Mouse (Mus musculus) hindbrain, embryonic 15.5 days (tissue): ENCODE results near the gene Olfr788. TPM values are rescaled to one million over a fixed set of nuclear protein-coding genes. Genes with fewer than 3 reads are reported as not detected.

ENCODE experiments used
- ATAC-seq: fragments of 200-750 bp; cut with Nextera tagmentation; 2 replicates; pipeline ENCODE4 v1.8.0; 2017; ENCODE audit warnings: low read depth, moderate number of reproducible peaks, moderate TSS enrichment; ENCODE audit not compliant: low FRiP score
- H3K27ac ChIP-seq: fragments of 300-500 bp; sonication (generic); replicated peaks from 2 replicates; pipeline ENCODE4 v1.5.1; 2015; ENCODE audit warnings: mild to moderate bottlenecking, inconsistent platforms
- H3K27me3 ChIP-seq: fragments of 300-500 bp; sonication (generic); 2 replicates; pipeline ENCODE4 v1.6.1; 2015; ENCODE audit warnings: control low read depth, inconsistent platforms
- H3K36me3 ChIP-seq: fragments of 300-500 bp; sonication (generic); 2 replicates; pipeline ENCODE4 v1.6.1; 2015; ENCODE audit warnings: control low read depth, inconsistent platforms
- H3K4me1 ChIP-seq: fragments of 300-500 bp; sonication (generic); replicated peaks from 2 replicates; pipeline ENCODE4 v1.6.1; 2015; ENCODE audit warnings: control low read depth, inconsistent platforms
- H3K4me2 ChIP-seq: fragments of 300-500 bp; sonication (generic); 2 replicates; pipeline ENCODE4 v1.6.1; 2015; ENCODE audit warnings: moderate library complexity, mild to moderate bottlenecking, inconsistent platforms
- H3K4me3 ChIP-seq: fragments of 300-500 bp; sonication (generic); 2 replicates; pipeline ENCODE4 v1.5.1; 2015; ENCODE audit warnings: mild to moderate bottlenecking, inconsistent platforms
- H3K9ac ChIP-seq: fragments of 300-500 bp; sonication (generic); 2 replicates; pipeline ENCODE4 v1.6.1; 2015; ENCODE audit warnings: inconsistent platforms
- H3K9me3 ChIP-seq: fragments of 300-500 bp; sonication (generic); 2 replicates; pipeline ENCODE4 v1.6.1; 2016; ENCODE audit warnings: control low read depth, inconsistent platforms
- WGBS: fragments of 180-500 bp; shearing (Covaris S2); methylation state at CpG from one replicate; pipeline ENCODE4 v1.1.7; 2015; 5-methylcytosine and 5-hydroxymethylcytosine counted together
- polyA plus RNA-seq: library from polyadenylated mRNA; unstranded; fragments of >200 nt; fragmentation: Nextera tagmentation; extraction: Ambion mirVana; gene quantifications from 2 replicates; pipeline ENCODE4 v1.2.1, GENCODE M21; 2015

The Olfr788 gene
- polyA plus RNA-seq, result not detected in 2 replicates

DNA sequence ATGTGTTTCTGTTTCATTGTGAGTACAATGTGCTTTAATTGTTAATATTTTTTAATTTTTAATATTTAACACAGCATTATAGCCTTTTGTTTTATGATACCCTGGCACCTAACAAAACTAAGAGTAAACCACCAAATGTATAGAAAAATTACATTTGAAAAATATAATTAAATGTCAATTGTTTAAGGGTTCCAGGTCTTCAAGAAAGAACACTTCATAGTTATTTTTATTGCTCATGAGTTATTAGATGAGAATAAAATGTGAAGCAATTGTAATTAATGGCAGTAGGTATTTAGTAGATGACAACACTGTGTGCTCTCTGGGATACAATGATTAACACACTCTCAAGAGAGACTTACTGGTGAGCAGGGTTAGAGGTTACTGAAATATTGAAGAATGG is at the start of gene Olfr788:
Gene Olfr788 (plus strand): TSS at position 301 of the 400 bp plus-strand sequence.
- Histone ChIP-seq H3K4me2 (no peak within 1 kb of the TSS), H3K36me3 (no peaks in the 10 kb centered on the region), H3K27me3 (no peaks in the 10 kb centered on the region)

DNA sequence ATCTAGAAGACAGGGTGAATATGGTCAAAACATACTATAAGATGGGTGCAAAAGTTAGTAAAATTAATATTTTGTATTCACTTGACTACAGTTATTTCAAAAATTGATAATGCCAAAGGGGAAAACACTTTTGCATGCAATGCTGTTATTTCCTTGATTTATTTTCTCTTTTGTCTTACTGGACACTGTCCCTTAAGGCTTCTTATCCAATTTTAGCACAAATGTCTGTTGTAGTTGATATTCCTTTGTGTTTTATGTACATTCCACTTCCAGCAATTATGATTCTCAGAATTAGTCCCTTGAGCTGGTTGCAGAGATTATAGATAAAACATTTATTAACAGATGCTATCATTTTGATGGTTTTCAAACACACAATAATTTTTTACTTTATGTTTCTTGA is 43.8 kb upstream of the Olfr788 start, which contains the start of gene Olfr786:
Gene Olfr786 (plus strand): TSS at position 301 of the 400 bp plus-strand sequence.
- Histone ChIP-seq H3K36me3 (no peaks in the 10 kb centered on the region), H3K9ac (no peak within 1 kb of the TSS), H3K27me3 (no peaks in the 10 kb centered on the region), H3K9me3 (no peaks in the 10 kb centered on the region), H3K4me2 (no peak within 1 kb of the TSS), H3K4me1 (no peaks in the 10 kb centered on the region), H3K4me3 (no peak within 1 kb of the TSS), H3K27ac (no peak within 1 kb of the TSS)
- ATAC-seq, result no peak

More for the DNA sequence above, at the start of gene Olfr788:
- H3K9me3 ChIP-seq, result no peaks in the 10 kb centered on the region
- no peaks in the 10 kb centered on the region for H3K4me1 ChIP-seq
- no peak for ATAC-seq
- no peak within 1 kb of the TSS for H3K9ac ChIP-seq
- no peak within 1 kb of the TSS for H3K4me3 ChIP-seq
- H3K27ac ChIP-seq, result no peak within 1 kb of the TSS

DNA sequence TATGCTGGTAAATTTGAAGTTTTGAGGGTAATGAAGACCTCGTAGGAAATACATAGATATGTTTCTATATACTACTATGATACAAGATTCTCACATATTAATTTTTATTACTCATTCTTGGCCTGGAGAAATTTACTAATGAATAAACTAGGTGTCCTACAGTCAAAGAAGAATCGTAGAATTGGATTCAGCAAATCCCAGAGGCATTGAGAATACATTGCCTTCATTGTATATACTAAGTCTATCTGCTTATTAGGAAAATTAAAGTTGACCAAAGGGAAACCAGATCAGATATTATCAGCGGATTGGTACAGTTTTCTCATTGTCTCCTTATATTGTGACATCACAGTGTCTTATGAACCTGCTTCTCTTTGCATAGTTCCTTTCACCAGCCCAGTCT is 9.2 kb upstream of the Olfr788 start, which contains the start of gene Olfr787:
Gene Olfr787 (plus strand): TSS at position 301 of the 400 bp plus-strand sequence.
- H3K27me3 ChIP-seq, result no peaks in the 10 kb centered on the region
- no peak within 1 kb of the TSS for H3K9ac ChIP-seq
- no peaks in the 10 kb centered on the region for H3K9me3 ChIP-seq
- H3K36me3 ChIP-seq, result no peaks in the 10 kb centered on the region
- no peaks in the 10 kb centered on the region for H3K4me1 ChIP-seq
- H3K27ac ChIP-seq, result no peak within 1 kb of the TSS
- ATAC-seq, result no peak
- H3K4me3 ChIP-seq, result no peak within 1 kb of the TSS
- H3K4me2 ChIP-seq, result no peak within 1 kb of the TSS
- WGBS, result 87% methylated on average over 3 of the region's 3 CpGs

DNA sequence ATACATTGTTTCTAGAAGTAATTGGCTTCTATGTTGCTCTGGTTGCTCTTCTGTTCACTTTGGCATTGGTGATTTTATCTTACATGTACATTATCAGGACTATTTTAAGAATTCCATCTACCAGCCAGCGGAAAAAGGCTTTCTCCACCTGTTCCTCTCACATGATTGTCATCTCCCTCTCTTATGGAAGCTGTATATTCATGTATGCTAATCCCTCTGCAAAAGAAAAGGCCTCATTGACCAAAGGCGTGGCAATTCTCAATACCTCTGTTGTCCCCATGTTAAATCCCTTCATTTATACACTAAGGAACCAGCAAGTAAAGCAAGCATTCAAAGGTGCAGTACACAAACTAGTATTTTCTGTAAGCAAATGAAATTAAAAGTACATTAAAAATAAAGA is 2.5 kb downstream of the Olfr788 start:
- H3K27ac ChIP-seq, result no peak overlapping the region
- H3K4me2 ChIP-seq, result no peak overlapping the region
- H3K4me1 ChIP-seq, result no peaks in the 10 kb centered on the region
- H3K36me3 ChIP-seq, result no peaks in the 10 kb centered on the region
- ATAC-seq, result no peak
- H3K9me3 ChIP-seq, result no peaks in the 10 kb centered on the region
- H3K4me3 ChIP-seq, result no peak overlapping the region
- no peak overlapping the region for H3K9ac ChIP-seq
- no peaks in the 10 kb centered on the region for H3K27me3 ChIP-seq
- 71% methylated on average over 2 of the region's 2 CpGs for WGBS

DNA sequence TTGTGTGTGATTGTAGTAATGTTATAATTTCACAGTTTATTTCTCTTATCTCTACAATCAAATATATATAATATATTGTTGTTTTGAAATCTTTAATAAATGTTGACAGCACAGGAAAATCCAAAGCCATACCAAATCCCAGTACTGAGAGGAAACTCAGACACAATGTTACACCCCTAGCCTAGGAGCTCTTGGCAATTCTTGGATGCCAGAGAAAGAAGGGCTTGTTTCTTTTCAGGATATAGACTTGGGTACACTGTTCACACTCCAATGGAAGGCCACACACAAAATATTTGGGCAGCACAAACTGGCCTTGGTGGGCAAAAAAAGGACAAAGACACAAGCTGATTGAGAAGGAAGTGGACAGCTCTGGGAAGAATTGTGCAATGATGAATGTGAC is 2.9 kb downstream of the Olfr788 start:
- Histone ChIP-seq H3K4me1 (no peaks in the 10 kb centered on the region), H3K27ac (no peak overlapping the region), H3K9ac (no peak overlapping the region), H3K4me2 (no peak overlapping the region), H3K36me3 (no peaks in the 10 kb centered on the region), H3K27me3 (no peaks in the 10 kb centered on the region), H3K4me3 (no peak overlapping the region), H3K9me3 (no peaks in the 10 kb centered on the region)
- no peak for ATAC-seq

DNA sequence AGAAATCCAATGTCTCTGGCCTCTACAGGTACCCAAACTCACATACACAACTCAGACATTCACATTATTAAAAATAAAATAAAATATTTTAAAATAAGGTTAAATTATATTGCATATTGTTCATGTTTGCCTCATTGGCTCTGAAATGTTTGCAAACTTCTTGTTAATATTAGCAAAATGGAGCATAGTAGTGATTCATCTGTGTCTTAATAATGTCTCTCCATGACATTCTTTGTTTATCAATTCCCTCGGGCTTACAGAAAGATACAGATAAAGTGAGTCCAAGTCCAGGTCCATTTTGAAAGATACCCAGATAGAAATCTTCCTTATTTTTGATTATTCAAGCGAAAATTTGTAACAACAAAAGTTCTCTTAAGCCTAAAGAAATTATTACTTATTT is 13.7 kb downstream of the Olfr788 start, which contains the start of gene Olfr789:
Gene Olfr789 (plus strand): TSS at position 301 of the 400 bp plus-strand sequence.
- Histone ChIP-seq H3K27me3 (no peaks in the 10 kb centered on the region), H3K36me3 (no peaks in the 10 kb centered on the region), H3K27ac (no peak within 1 kb of the TSS), H3K9ac (no peak within 1 kb of the TSS), H3K9me3 (no peaks in the 10 kb centered on the region), H3K4me3 (no peak within 1 kb of the TSS), H3K4me2 (no peak within 1 kb of the TSS), H3K4me1 (no peaks in the 10 kb centered on the region)
- 72% methylated on average over 2 of the region's 2 CpGs for WGBS
- no peak for ATAC-seq

DNA sequence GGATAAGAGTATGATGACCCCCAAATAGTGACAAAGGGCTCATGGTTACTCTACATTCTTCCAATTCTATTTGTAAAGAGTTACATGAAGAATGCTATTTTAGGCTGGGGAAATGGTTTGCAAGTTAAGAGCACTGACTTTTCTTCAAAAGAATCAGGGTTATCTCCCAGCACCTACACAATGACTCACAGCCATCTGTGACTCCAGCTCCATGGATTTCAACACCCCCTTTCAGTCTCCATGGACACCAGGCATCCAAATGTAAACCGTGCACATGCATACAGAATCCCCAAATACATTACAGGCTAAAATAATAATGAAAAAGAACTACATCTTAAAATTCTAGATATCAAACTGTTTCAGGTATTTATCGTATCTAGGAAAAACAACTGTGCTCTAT is 19.3 kb downstream of the Olfr788 start:
- no peak overlapping the region for H3K4me2 ChIP-seq
- H3K4me3 ChIP-seq, result no peak overlapping the region
- 87% methylated on average over 2 of the region's 2 CpGs for WGBS
- H3K36me3 ChIP-seq, result no peaks in the 10 kb centered on the region
- no peaks in the 10 kb centered on the region for H3K27me3 ChIP-seq
- ATAC-seq, result no peak
- H3K27ac ChIP-seq, result no peak overlapping the region
- no peaks in the 10 kb centered on the region for H3K4me1 ChIP-seq
- no peaks in the 10 kb centered on the region for H3K9me3 ChIP-seq
- no peak overlapping the region for H3K9ac ChIP-seq

DNA sequence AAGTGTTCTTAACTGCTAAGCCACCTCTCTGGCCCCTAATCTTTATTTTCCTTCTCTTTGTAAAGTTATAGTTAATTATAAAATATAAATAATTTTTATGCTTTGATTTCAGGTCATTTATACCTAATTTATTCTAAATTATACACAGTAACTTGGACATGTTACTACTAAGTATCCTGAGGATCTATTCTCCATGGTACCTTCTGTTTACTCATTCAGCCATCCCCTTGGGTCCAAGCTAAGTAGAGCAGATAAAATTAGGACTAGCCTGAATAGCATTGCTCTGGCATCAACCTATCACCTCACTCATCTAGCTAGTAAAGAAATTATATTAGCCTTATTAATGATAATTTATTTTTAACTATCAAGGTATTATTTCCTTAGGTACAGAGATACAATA is 27.4 kb downstream of the Olfr788 start, which contains the start of gene Olfr790:
Gene Olfr790 (plus strand): TSS at position 301 of the 400 bp plus-strand sequence.
- H3K4me3 ChIP-seq, result no peak within 1 kb of the TSS
- no peaks in the 10 kb centered on the region for H3K27me3 ChIP-seq
- no peak within 1 kb of the TSS for H3K27ac ChIP-seq
- H3K9me3 ChIP-seq, result no peaks in the 10 kb centered on the region
- no peak for ATAC-seq
- H3K4me1 ChIP-seq, result no peaks in the 10 kb centered on the region
- no peak within 1 kb of the TSS for H3K4me2 ChIP-seq
- H3K36me3 ChIP-seq, result no peaks in the 10 kb centered on the region
- no peak within 1 kb of the TSS for H3K9ac ChIP-seq

DNA sequence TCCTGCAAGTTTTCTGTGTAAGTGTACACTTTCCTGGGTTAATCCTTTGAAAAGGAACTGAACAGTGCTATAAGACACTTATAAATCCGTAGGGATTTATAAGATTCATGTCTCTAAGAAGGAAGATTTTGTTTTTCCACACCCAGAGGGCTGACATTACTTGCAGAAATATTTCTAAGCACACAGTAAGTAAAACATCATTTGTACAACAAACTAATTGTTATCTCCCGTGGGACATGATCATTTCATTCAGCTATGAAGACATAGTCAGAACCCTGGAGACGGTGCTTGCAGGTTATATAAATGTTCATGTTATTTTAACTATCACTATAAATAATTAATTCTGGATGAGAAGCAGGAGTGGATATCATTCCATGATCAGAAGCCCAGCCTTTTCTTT is 50.7 kb downstream of the Olfr788 start, which contains the start of gene Olfr791:
Gene Olfr791 (plus strand): TSS at position 301 of the 400 bp plus-strand sequence.
- H3K4me1 ChIP-seq, result no peaks in the 10 kb centered on the region
- no peak within 1 kb of the TSS for H3K27ac ChIP-seq
- no peaks in the 10 kb centered on the region for H3K9me3 ChIP-seq
- no peak for ATAC-seq
- no peak within 1 kb of the TSS for H3K4me3 ChIP-seq
- no peaks in the 10 kb centered on the region for H3K36me3 ChIP-seq
- WGBS, result 71% methylated on average over 3 of the region's 3 CpGs
- H3K9ac ChIP-seq, result no peak within 1 kb of the TSS
- H3K27me3 ChIP-seq, result no peaks in the 10 kb centered on the region
- no peak within 1 kb of the TSS for H3K4me2 ChIP-seq

Other genes with a start within 250 kb of the Olfr788 start
- gene Olfr774, start 234.8 kb upstream of the Olfr788 start, polyA plus RNA-seq, result not detected in 2 replicates
- gene Olfr775, start 222.6 kb upstream of the Olfr788 start, polyA plus RNA-seq, result not detected in 2 replicates
- not detected in 2 replicates for gene Olfr776, start 211.9 kb upstream of the Olfr788 start, polyA plus RNA-seq
- not detected in 2 replicates for gene Olfr777, start 199.5 kb upstream of the Olfr788 start, polyA plus RNA-seq
- not detected in 2 replicates for gene Olfr780, start 152.9 kb upstream of the Olfr788 start, polyA plus RNA-seq
- gene Olfr781, start 142.1 kb upstream of the Olfr788 start, polyA plus RNA-seq, result not detected in 2 replicates
- gene Olfr782, start 122.1 kb upstream of the Olfr788 start, polyA plus RNA-seq, result not detected in 2 replicates
- 0.13 and 0.16 TPM in 2 replicates for gene Olfr784, start 86.9 kb upstream of the Olfr788 start, polyA plus RNA-seq
- not detected in 2 replicates for gene Olfr785, start 65.6 kb upstream of the Olfr788 start, polyA plus RNA-seq
- not detected in 2 replicates for gene Olfr786, start 43.7 kb upstream of the Olfr788 start, polyA plus RNA-seq
- not detected in 2 replicates for gene Olfr787, start 9.1 kb upstream of the Olfr788 start, polyA plus RNA-seq
- not detected in 2 replicates for gene Olfr789, start 13.8 kb downstream of the Olfr788 start, polyA plus RNA-seq
- gene Olfr790, start 27.5 kb downstream of the Olfr788 start, polyA plus RNA-seq, result not detected in 2 replicates
- not detected in 2 replicates for gene Olfr791, start 50.8 kb downstream of the Olfr788 start, polyA plus RNA-seq
- gene Olfr792, start 68.2 kb downstream of the Olfr788 start, polyA plus RNA-seq, result not detected in 2 replicates
- not detected in 2 replicates for gene Olfr794, start 96.7 kb downstream of the Olfr788 start, polyA plus RNA-seq
- gene Olfr796, start 141.6 kb downstream of the Olfr788 start, polyA plus RNA-seq, result not detected in 2 replicates
- gene Olfr798, start 156.9 kb downstream of the Olfr788 start, polyA plus RNA-seq, result not detected in 2 replicates
- gene Olfr799, start 166.5 kb downstream of the Olfr788 start, polyA plus RNA-seq, result not detected in 2 replicates
- not detected in 2 replicates for gene Olfr800, start 186.7 kb downstream of the Olfr788 start, polyA plus RNA-seq
- gene Olfr801, start 202.9 kb downstream of the Olfr788 start, polyA plus RNA-seq, result not detected in 2 replicates
- 0.04 TPM in 1 of 2 replicates, not detected in the other for gene Olfr802, start 217.2 kb downstream of the Olfr788 start, polyA plus RNA-seq
- gene Olfr803, start 223.3 kb downstream of the Olfr788 start, polyA plus RNA-seq, result not detected in 2 replicates
- gene Olfr804, start 232.2 kb downstream of the Olfr788 start, polyA plus RNA-seq, result not detected in 2 replicates